Mouse (Mus musculus) forebrain, embryonic 16.5 days (tissue): ENCODE results near the gene Lrfn4. TPM values are rescaled to one million over a fixed set of nuclear protein-coding genes. Genes with fewer than 3 reads are reported as not detected.

ENCODE experiments used
- ATAC-seq: fragments of 200-750 bp; cut with Nextera tagmentation; 2 replicates; pipeline ENCODE4 v1.8.0; 2017; ENCODE audit warnings: mild to moderate bottlenecking, moderate library complexity
- H3K27ac ChIP-seq: fragments of 300-500 bp; sonication (generic); 2 replicates; pipeline ENCODE4 v1.5.1; 2014; ENCODE audit warnings: low read length, control low read depth
- H3K27me3 ChIP-seq: fragments of 300-500 bp; sonication (generic); replicated peaks from 2 replicates; pipeline ENCODE4 v1.6.1; 2014; ENCODE audit warnings: low read length; ENCODE audit not compliant: control insufficient read depth, insufficient read depth
- H3K36me3 ChIP-seq: fragments of 300-500 bp; sonication (generic); 2 replicates; pipeline ENCODE4 v1.6.1; 2014; ENCODE audit not compliant: control insufficient read depth, insufficient read depth
- H3K4me1 ChIP-seq: fragments of 300-500 bp; sonication (generic); replicated peaks from 2 replicates; pipeline ENCODE4 v1.6.1; 2014; ENCODE audit warnings: low read length; ENCODE audit not compliant: control insufficient read depth, insufficient read depth
- H3K4me2 ChIP-seq: fragments of 300-500 bp; sonication (generic); 2 replicates; pipeline ENCODE4 v1.6.1; 2014; ENCODE audit warnings: mild to moderate bottlenecking, low read length, control low read depth
- H3K4me3 ChIP-seq: fragments of 300-500 bp; sonication (generic); replicated peaks from 2 replicates; pipeline ENCODE4 v1.5.1; 2014; ENCODE audit warnings: mild to moderate bottlenecking, low read length, control low read depth
- H3K9ac ChIP-seq: fragments of 300-500 bp; sonication (generic); replicated peaks from 2 replicates; pipeline ENCODE4 v1.6.1; 2014; ENCODE audit warnings: low read depth, low read length, control low read depth
- H3K9me3 ChIP-seq: fragments of 300-500 bp; sonication (generic); 2 replicates; pipeline ENCODE4 v1.6.1; 2016; ENCODE audit warnings: low read length; ENCODE audit not compliant: control insufficient read depth
- WGBS: fragments of 180-500 bp; shearing (Covaris S2); extraction: QIAGEN DNeasy Blood & Tissue Kit; methylation state at CpG from one replicate; pipeline ENCODE4 v1.1.7; 2014; 5-methylcytosine and 5-hydroxymethylcytosine counted together
- polyA plus RNA-seq: library from polyadenylated mRNA; unstranded; fragments of >200 nt; fragmentation: Nextera tagmentation; extraction: Ambion mirVana; gene quantifications from 2 replicates; pipeline ENCODE4 v1.2.1, GENCODE M21; 2015

The Lrfn4 gene
- polyA plus RNA-seq, 1 experiment from 2014 or later = 8.9 TPM

- Histone ChIP-seq H3K9ac (no peak overlapping the region), H3K27ac (no peak overlapping the region), H3K4me3 (peak overlapping the region; percentile 82), H3K27me3 (no peaks in the 10 kb centered on the region), H3K9me3 (no peaks in the 10 kb centered on the region), H3K4me2 (peak overlapping the region; percentile 93), H3K4me1 (peaks cover 32% of the 10 kb centered on the region), H3K36me3 (peaks cover 5% of the 10 kb centered on the region; the same call in 1 of the 2 replicates)
- 91% methylated on average over 33 of the region's 33 CpGs for WGBS
- ATAC-seq = no peak
These were observed 1.8 kb downstream of the Lrfn4 start for GRCm38 (mm10) chr19:4613464-4614304.

DNA sequence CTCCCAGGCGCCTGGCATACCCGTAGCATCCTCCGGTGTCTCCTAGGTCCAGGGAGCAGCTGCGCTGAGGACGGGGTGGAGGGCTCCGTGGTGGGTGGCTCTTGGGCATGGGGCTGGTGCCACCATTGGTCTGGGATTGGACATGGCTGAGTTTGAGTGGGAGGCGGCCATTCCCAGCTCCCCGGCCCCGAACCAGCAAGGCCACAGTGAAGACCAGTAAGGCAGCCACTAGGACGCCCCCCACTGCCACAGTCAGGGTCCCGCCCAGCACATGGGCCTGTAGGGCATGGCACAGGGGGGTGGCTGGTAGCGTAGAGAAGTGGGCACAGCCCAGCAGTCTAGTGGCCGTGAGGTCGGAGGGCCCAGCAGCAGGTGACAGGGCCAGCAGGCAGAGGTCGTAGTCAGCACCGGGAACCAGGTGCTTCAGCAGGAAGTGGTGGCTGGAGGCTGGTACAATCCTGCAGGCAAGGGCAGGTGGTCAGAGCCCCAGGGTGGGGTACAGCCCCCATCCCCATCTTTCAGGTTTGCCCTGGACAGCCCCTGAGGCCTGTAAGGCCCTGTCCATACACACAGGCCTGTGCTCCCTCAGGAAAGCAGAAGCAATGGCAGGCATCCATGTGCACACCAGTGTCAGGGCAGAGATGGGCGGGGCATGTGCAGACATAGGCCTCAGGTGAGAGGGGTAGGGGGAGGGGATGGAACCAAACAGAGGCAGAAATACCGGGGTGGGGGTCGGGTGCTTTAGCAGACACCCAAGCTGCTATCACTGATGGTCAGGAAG lies 3.1 kb downstream of the Lrfn4 start:
- no peak for ATAC-seq
- 88% methylated on average over 19 of the region's 19 CpGs for WGBS
- H3K4me2 ChIP-seq = no peak overlapping the region
- no peak overlapping the region for H3K4me3 ChIP-seq
- H3K4me1 ChIP-seq = peaks cover 32% of the 10 kb centered on the region
- H3K27ac ChIP-seq = no peak overlapping the region
- H3K9me3 ChIP-seq = no peaks in the 10 kb centered on the region
- peaks cover 5% of the 10 kb centered on the region; the same call in 1 of the 2 replicates for H3K36me3 ChIP-seq
- no peaks in the 10 kb centered on the region for H3K27me3 ChIP-seq
- no peak overlapping the region for H3K9ac ChIP-seq

GRCm38 (mm10) chr19:4610109-4610508 lies 5.4 kb downstream of the Lrfn4 start:
- Histone ChIP-seq H3K4me1 (peaks cover 25% of the 10 kb centered on the region), H3K9ac (no peak overlapping the region), H3K4me3 (no peak overlapping the region), H3K4me2 (no peak overlapping the region), H3K27ac (no peak overlapping the region), H3K36me3 (peaks cover 5% of the 10 kb centered on the region; the same call in 1 of the 2 replicates), H3K9me3 (no peaks in the 10 kb centered on the region), H3K27me3 (no peaks in the 10 kb centered on the region)
- no peak for ATAC-seq
- WGBS = 59% methylated on average over 4 of the region's 4 CpGs

- Histone ChIP-seq H3K27me3 (no peaks in the 10 kb centered on the region), H3K9ac (no peak overlapping the region), H3K9me3 (no peaks in the 10 kb centered on the region), H3K4me1 (peaks cover 13% of the 10 kb centered on the region), H3K36me3 (peaks cover 5% of the 10 kb centered on the region; the same call in 1 of the 2 replicates), H3K27ac (no peak overlapping the region), H3K4me3 (no peak overlapping the region), H3K4me2 (no peak overlapping the region)
- no peak for ATAC-seq
- WGBS = 82% methylated on average over 4 of the region's 4 CpGs
These were observed 7.0 kb downstream of the Lrfn4 start for GRCm38 (mm10) chr19:4608511-4608910.

- 92% methylated on average over 12 of the region's 12 CpGs for WGBS
- no peak overlapping the region for H3K4me2 ChIP-seq
- peaks cover 2% of the 10 kb centered on the region; the same call in 1 of the 2 replicates for H3K36me3 ChIP-seq
- H3K4me3 ChIP-seq = no peak overlapping the region
- no peak for ATAC-seq
- H3K27ac ChIP-seq = no peak overlapping the region
- peaks cover 3% of the 10 kb centered on the region for H3K4me1 ChIP-seq
- no peaks in the 10 kb centered on the region for H3K9me3 ChIP-seq
- H3K9ac ChIP-seq = no peak overlapping the region
- no peaks in the 10 kb centered on the region for H3K27me3 ChIP-seq
These were observed 8.1 kb downstream of the Lrfn4 start for GRCm38 (mm10) chr19:4607406-4607805.

- H3K27ac ChIP-seq = no peak overlapping the region
- no peak overlapping the region for H3K9ac ChIP-seq
- no peaks in the 10 kb centered on the region for H3K27me3 ChIP-seq
- no peaks in the 10 kb centered on the region; the same call in 1 of the 2 replicates for H3K36me3 ChIP-seq
- H3K4me1 ChIP-seq = no peaks in the 10 kb centered on the region
- H3K4me2 ChIP-seq = no peak overlapping the region
- H3K4me3 ChIP-seq = no peak overlapping the region
- WGBS = 94% methylated on average over 4 of the region's 4 CpGs
- H3K9me3 ChIP-seq = no peaks in the 10 kb centered on the region
- ATAC-seq = no peak
These were observed 9.8 kb downstream of the Lrfn4 start for GRCm38 (mm10) chr19:4605654-4606053.

- H3K4me1 ChIP-seq = no peaks in the 10 kb centered on the region
- 37% methylated on average over 24 of the region's 24 CpGs for WGBS
- H3K9ac ChIP-seq = no peak overlapping the region
- ATAC-seq = no peak
- no peak overlapping the region for H3K27ac ChIP-seq
- H3K27me3 ChIP-seq = no peaks in the 10 kb centered on the region
- H3K4me3 ChIP-seq = no peak overlapping the region
- H3K9me3 ChIP-seq = no peaks in the 10 kb centered on the region
- H3K36me3 ChIP-seq = no peaks in the 10 kb centered on the region
- H3K4me2 ChIP-seq = no peak overlapping the region
These were observed 11.4 kb downstream of the Lrfn4 start for GRCm38 (mm10) chr19:4603801-4604723.

GRCm38 (mm10) chr19:4602459-4602858 lies 13.0 kb downstream of the Lrfn4 start:
- Histone ChIP-seq H3K27ac (no peak overlapping the region), H3K9ac (no peak overlapping the region), H3K36me3 (no peaks in the 10 kb centered on the region), H3K4me2 (no peak overlapping the region), H3K4me1 (no peaks in the 10 kb centered on the region), H3K27me3 (no peaks in the 10 kb centered on the region), H3K9me3 (no peaks in the 10 kb centered on the region), H3K4me3 (no peak overlapping the region)
- WGBS = 90% methylated on average over 20 of the region's 20 CpGs
- no peak for ATAC-seq
